Mouse (Mus musculus) stomach, postnatal 0 days (tissue): ENCODE measurements at regions not wholly inside any gene's neighbourhood (a gene's known extent, or its start where the extent isn't known, plus 50 kb on each side); places are given as distances from the start of the nearest gene placed in this dataset.

ENCODE experiments used
- CTCF ChIP-seq: IDR thresholded peaks from 2 replicates; pipeline ENCODE4 v1.5.1; 2016; ENCODE audit warnings: antibody characterized with exemption, low read depth, mild to moderate bottlenecking, moderate library complexity
- EP300 ChIP-seq: optimal IDR thresholded peaks from 2 replicates; pipeline ENCODE3; 2016; ENCODE audit warnings: antibody characterized with exemption

DNA sequence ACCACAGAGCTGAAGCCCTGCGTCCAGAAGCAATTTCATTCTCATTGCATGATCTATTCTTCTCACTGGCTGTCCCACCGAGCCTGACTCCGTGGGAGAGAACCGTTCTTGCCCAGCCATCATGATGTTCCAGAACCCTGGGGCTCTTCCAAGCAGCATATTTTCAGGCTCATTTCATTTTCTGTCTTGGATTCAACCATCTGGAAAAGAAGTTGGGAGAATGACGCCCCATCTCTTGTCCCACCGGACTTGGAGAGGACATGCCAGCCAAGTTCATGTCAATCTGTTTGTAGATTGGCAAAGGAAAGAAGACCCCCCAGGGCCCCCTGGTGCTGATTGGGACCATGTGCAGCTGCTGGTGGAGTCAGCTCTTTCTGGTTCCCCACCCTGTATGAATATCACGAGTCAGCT is 1400.5 kb upstream of the Lrrc6 start:
- TF ChIP-seq CTCF (no peak), EP300 (no peak)
